Mouse (Mus musculus) liver, adult 2 months (tissue): Measurements from ENCODE around the gene Tbpl1.

ENCODE experiments used
- CTCF ChIP-seq: fragments of 200-500 bp; IDR thresholded peaks from 2 replicates; pipeline ENCODE4 v1.5.1; 2011; ENCODE audit warnings: low read depth, low read length, control low read depth
- POLR2A ChIP-seq: fragments of 200-500 bp; IDR thresholded peaks from 2 replicates; pipeline ENCODE4 v1.6.1; 2011; ENCODE audit warnings: low read length, control low read depth; ENCODE audit not compliant: insufficient read depth; ENCODE audit errors: extremely low read depth

DNA sequence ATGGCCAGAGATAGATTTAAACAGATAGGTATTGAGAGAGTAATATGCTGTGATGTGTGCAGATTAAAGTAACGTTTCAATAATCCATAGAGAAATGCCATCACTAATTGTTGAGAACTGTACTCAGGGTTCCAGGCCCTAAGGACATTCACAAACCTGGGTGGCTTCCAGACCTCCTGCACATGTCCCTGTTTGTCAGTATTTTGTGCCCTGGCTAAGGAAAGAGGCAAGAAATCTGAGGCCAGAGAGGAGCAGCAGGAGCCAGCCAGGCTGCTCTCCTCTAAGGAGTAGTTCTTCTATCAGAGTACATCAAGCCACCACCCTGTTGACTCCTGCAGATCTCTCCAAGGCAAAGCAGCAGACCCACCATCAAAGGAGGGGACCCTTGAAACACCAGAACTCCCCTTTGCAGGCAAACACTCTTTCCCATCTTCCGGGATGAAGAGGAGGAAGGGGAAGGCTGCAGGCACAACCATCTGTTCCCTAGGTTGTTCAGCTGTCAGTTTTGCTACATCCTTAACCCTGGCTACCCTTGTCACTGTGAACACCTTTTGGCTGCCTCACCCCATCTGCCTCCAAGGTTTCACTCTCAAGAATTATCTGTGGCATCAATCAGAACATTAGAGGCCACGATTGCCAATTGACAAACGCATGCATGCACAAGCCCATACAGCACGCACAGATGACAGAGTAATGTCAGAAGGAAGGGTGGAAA is 71.3 kb downstream of the Tbpl1 start:
- no peak for TF ChIP-seq CTCF
- TF ChIP-seq POLR2A, result no peak
